In genomic region chr11:89823661-89824446, GRCm38 (mm10) we compare ENCODE assay signal across 22 mouse cellular contexts. TPM values are rescaled to one million over a fixed set of nuclear protein-coding genes. Genes with fewer than 3 reads are reported as not detected.
"Had no signal": no experiment of that assay in that cellular context is flagged by ENCODE, and none has a peak within 500 bp of the region (broad histone marks: within the 10 kb centered on the region; RNA-seq: fewer than 3 reads in every experiment).

No protein-coding gene starts in this region.

- H3K4me2 ChIP-seq: limb, embryonic 15.5 days; liver, embryonic 11.5 days; midbrain, embryonic 12.5 days; midbrain, embryonic 15.5 days; neural tube, embryonic 12.5 days; neural tube, embryonic 15.5 days had no signal

- ATAC-seq: liver, postnatal 0 days; lung, postnatal 0 days; midbrain, embryonic 15.5 days had no signal

- H3K27ac ChIP-seq: layer of hippocampus, adult 2 months; limb, embryonic 15.5 days; liver, embryonic 14.5 days; macrophage; midbrain, embryonic 12.5 days; midbrain, embryonic 15.5 days; neural tube, embryonic 12.5 days; neural tube, embryonic 15.5 days; stomach, postnatal 0 days had no signal

- H3K9me3 ChIP-seq: limb, embryonic 15.5 days; midbrain, embryonic 12.5 days; midbrain, embryonic 15.5 days; neural tube, embryonic 12.5 days; neural tube, embryonic 15.5 days had no signal

- H3K9ac ChIP-seq: limb, embryonic 15.5 days; liver, embryonic 14.5 days; liver, postnatal 0 days; midbrain, embryonic 12.5 days; midbrain, embryonic 15.5 days; neural tube, embryonic 12.5 days; neural tube, embryonic 15.5 days had no signal

- H3K4me1 ChIP-seq: limb, embryonic 15.5 days; midbrain, embryonic 12.5 days; midbrain, embryonic 15.5 days; neural tube, embryonic 12.5 days; neural tube, embryonic 15.5 days had no signal

- H3K27me3 ChIP-seq: limb, embryonic 15.5 days; midbrain, embryonic 12.5 days; midbrain, embryonic 15.5 days; neural tube, embryonic 12.5 days; neural tube, embryonic 15.5 days had no signal

- H3K4me3 ChIP-seq: layer of hippocampus, adult 2 months; limb, embryonic 15.5 days; midbrain, embryonic 12.5 days; midbrain, embryonic 15.5 days; neural tube, embryonic 12.5 days; neural tube, embryonic 15.5 days had no signal

- DNase-seq: kidney, postnatal 10 days; layer of hippocampus, adult 9-11 months; liver, postnatal 0 days; right cerebral cortex, adult 18-20 months; right cerebral cortex, postnatal 14 days; right cerebral cortex, postnatal 4 days; thymus, adult 2 months; thymus, postnatal 14 days; thymus, postnatal 4 days had no signal

- H3K36me3 ChIP-seq: limb, embryonic 15.5 days; midbrain, embryonic 12.5 days; midbrain, embryonic 15.5 days; neural tube, embryonic 12.5 days; neural tube, embryonic 15.5 days had no signal

RNA-seq across cellular contexts. Expression of gene Ankfn1, which starts 46.4 kb away (rescaled TPM):
- polyA plus RNA-seq: kidney, embryonic 14.5 days; large intestine, adult 2 months; liver, embryonic 11.5 days; liver, embryonic 14.5 days; liver, postnatal 0 days; macrophage had no signal
